Mouse (Mus musculus): ENCODE measurements at regions not wholly inside any gene's neighbourhood (a gene's known extent, or its start where the extent isn't known, plus 50 kb on each side); places are given as distances from the start of the nearest gene placed in this dataset.

DNA sequence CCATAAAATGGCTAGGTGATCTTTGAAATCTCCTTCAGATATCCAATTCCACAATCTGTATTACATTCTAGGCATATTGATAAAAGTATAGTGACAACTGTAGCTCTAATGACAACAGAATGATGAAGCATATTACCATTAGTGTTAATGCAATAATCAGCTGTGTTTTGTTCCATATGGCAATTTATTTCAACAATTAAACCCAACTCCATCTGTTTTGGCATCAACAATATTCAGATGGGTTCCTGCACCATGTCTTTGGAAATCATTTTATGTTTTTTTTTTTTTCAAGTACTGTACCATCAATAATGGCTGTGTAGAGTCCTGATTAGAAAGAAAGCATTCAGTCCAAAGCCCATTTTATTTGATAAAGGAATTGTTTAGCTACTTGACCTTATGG is 498.5 kb upstream of the Tmpo start:
- TF ChIP-seq POLR2A (IDR thresholded peaks at IDR 0.05; ENCODE audit: control insufficient read depth, extremely low read depth, insufficient read depth, low read length, poor library complexity), result no peak
- TF ChIP-seq CTCF (IDR thresholded peaks at IDR 0.05; ENCODE audit: borderline replicate concordance, control insufficient read depth, extremely low read depth, insufficient read depth, low read length, poor library complexity), result no peak

All from thymus, adult 2 months (tissue).